Mouse (Mus musculus) spleen, adult 2 months (tissue): Measurements from ENCODE around the gene Syne3. TPM values are rescaled to one million over a fixed set of nuclear protein-coding genes. Genes with fewer than 3 reads are reported as not detected.
A peak's percentile ranks its signal among the peaks of the same experiment; 100 is the strongest.

Experiments used
- DNase-seq, 2 experiments: peaks; one replicate each; pipeline versions ENCODE4 v3.0.0 to v3.0.0-alpha.2; 2012 to 2021; ENCODE audit warnings: low spot score in 2 of 2, low read depth in 1 of 2
- H3K27ac ChIP-seq: fragments of 200-500 bp; 2 replicates; pipeline ENCODE4 v1.5.1; 2012; ENCODE audit warnings: low read length, inconsistent platforms; ENCODE audit not compliant: insufficient read depth
- H3K27me3 ChIP-seq: fragments of 200-500 bp; 2 replicates; pipeline ENCODE4 v1.6.1; 2012; ENCODE audit warnings: mild to moderate bottlenecking, moderate library complexity, low read length, inconsistent platforms; ENCODE audit not compliant: control insufficient read depth, insufficient read depth
- H3K36me3 ChIP-seq: fragments of 200-500 bp; 2 replicates; pipeline ENCODE4 v1.6.1; 2012; ENCODE audit warnings: mild to moderate bottlenecking, low read length, inconsistent platforms; ENCODE audit not compliant: control insufficient read depth, insufficient read depth
- H3K4me1 ChIP-seq: fragments of 200-500 bp; 2 replicates; pipeline ENCODE4 v1.6.1; 2011; ENCODE audit warnings: inconsistent platforms; ENCODE audit not compliant: control insufficient read depth, insufficient read depth, insufficient read length
- H3K4me3 ChIP-seq: fragments of 200-500 bp; 2 replicates; pipeline ENCODE4 v1.5.1; 2011; ENCODE audit warnings: mild to moderate bottlenecking, inconsistent platforms; ENCODE audit not compliant: insufficient read depth, insufficient read length; ENCODE audit errors: extremely low read depth
- CTCF ChIP-seq: fragments of 200-500 bp; IDR thresholded peaks from 2 replicates; pipeline ENCODE4 v1.5.1; 2011; ENCODE audit warnings: mild to moderate bottlenecking, inconsistent platforms; ENCODE audit not compliant: insufficient read depth, insufficient read length, insufficient replicate concordance; ENCODE audit errors: extremely low read depth
- POLR2A ChIP-seq: fragments of 200-500 bp; IDR thresholded peaks from 2 replicates; pipeline ENCODE4 v1.6.1; 2011; ENCODE audit warnings: low read depth, low read length, inconsistent platforms
- WGBS: fragments of 180-500 bp; shearing (Covaris S2); methylation state at CpG from one replicate; pipeline ENCODE4 v1.1.7; 2018; 5-methylcytosine and 5-hydroxymethylcytosine counted together
- polyA plus RNA-seq: library from polyadenylated mRNA; depleted of rRNA; stranded (reverse); fragments of >200 nt; gene quantifications from 2 replicates; pipeline ENCODE4 v1.2.3, GENCODE M21; 2012

The Syne3 gene
- polyA plus RNA-seq, 1 experiment: 5.4 TPM

GRCm38 (mm10) chr12:105008150-105008549 lies 1.5 kb downstream of the Syne3 start:
- no peak for TF ChIP-seq POLR2A
- no peak for DNase-seq
- Histone ChIP-seq H3K27me3 (no peaks in the 10 kb centered on the region), H3K27ac (no peak overlapping the region), H3K4me3 (no peak overlapping the region; the same call in 1 of the 2 replicates), H3K4me1 (peaks cover 43% of the 10 kb centered on the region; the same call in 1 of the 2 replicates), H3K36me3 (no peaks in the 10 kb centered on the region)
- 41% methylated on average over 2 of the region's 2 CpGs for WGBS

GRCm38 (mm10) chr12:105005715-105005972 lies 4.0 kb downstream of the Syne3 start:
- 17% methylated on average over 2 of the region's 2 CpGs for WGBS
- H3K4me3 ChIP-seq: no peak overlapping the region
- TF ChIP-seq POLR2A: no peak
- no peak for TF ChIP-seq CTCF
- no peaks in the 10 kb centered on the region for H3K36me3 ChIP-seq
- DNase-seq: no peak
- peaks cover 46% of the 10 kb centered on the region; the same call in 1 of the 2 replicates for H3K4me1 ChIP-seq
- H3K27ac ChIP-seq: no peak overlapping the region
- no peaks in the 10 kb centered on the region for H3K27me3 ChIP-seq

- Histone ChIP-seq H3K36me3 (no peaks in the 10 kb centered on the region), H3K27me3 (no peaks in the 10 kb centered on the region), H3K4me3 (no peak overlapping the region), H3K27ac (peak overlapping the region; percentile 7; the same call in 1 of the 2 replicates), H3K4me1 (peaks cover 42% of the 10 kb centered on the region; the same call in 1 of the 2 replicates)
- DNase-seq: no peak
- TF ChIP-seq POLR2A (no peak), CTCF (no peak)
- WGBS: 46% methylated on average over 22 of the region's 22 CpGs
These were observed 4.5 kb downstream of the Syne3 start for GRCm38 (mm10) chr12:105004956-105005714.

- WGBS: 15% methylated on average over 3 of the region's 3 CpGs
- H3K36me3 ChIP-seq: no peaks in the 10 kb centered on the region
- no peak overlapping the region for H3K27ac ChIP-seq
- no peaks in the 10 kb centered on the region for H3K27me3 ChIP-seq
- no peak for DNase-seq
- TF ChIP-seq POLR2A (no peak), CTCF (no peak)
- H3K4me1 ChIP-seq: peaks cover 44% of the 10 kb centered on the region
- H3K4me3 ChIP-seq: no peak overlapping the region
These were observed 5.9 kb downstream of the Syne3 start for GRCm38 (mm10) chr12:105003715-105004114.

GRCm38 (mm10) chr12:105003158-105003557 lies 6.5 kb downstream of the Syne3 start:
- Histone ChIP-seq H3K36me3 (no peaks in the 10 kb centered on the region), H3K27ac (no peak overlapping the region), H3K4me1 (peaks cover 40% of the 10 kb centered on the region), H3K27me3 (no peaks in the 10 kb centered on the region), H3K4me3 (no peak overlapping the region)
- DNase-seq: no peak
- no peak for TF ChIP-seq CTCF
- no peak for TF ChIP-seq POLR2A
- WGBS: 64% methylated on average over 9 of the region's 9 CpGs

- Histone ChIP-seq H3K4me3 (no peak overlapping the region), H3K27ac (no peak overlapping the region), H3K27me3 (no peaks in the 10 kb centered on the region), H3K36me3 (no peaks in the 10 kb centered on the region), H3K4me1 (peaks cover 41% of the 10 kb centered on the region)
- DNase-seq: no peak
- TF ChIP-seq POLR2A: no peak
- WGBS: 63% methylated on average over 10 of the region's 10 CpGs
These were observed 7.1 kb downstream of the Syne3 start for GRCm38 (mm10) chr12:105002340-105003132.

GRCm38 (mm10) chr12:105001317-105001716 lies 8.3 kb downstream of the Syne3 start:
- Histone ChIP-seq H3K4me3 (no peak overlapping the region), H3K27me3 (no peaks in the 10 kb centered on the region), H3K36me3 (no peaks in the 10 kb centered on the region), H3K4me1 (peaks cover 44% of the 10 kb centered on the region), H3K27ac (no peak overlapping the region)
- DNase-seq: no peak
- TF ChIP-seq CTCF (no peak), POLR2A (no peak)
- WGBS: 24% methylated on average over 9 of the region's 9 CpGs
